Mouse (Mus musculus): ENCODE measurements around the gene Ccnd1. TPM values are rescaled to one million over a fixed set of nuclear protein-coding genes. Genes with fewer than 3 reads are reported as not detected.
A peak's percentile ranks its signal among the peaks of the same experiment; 100 is the strongest.
"Not testable (repeated sequence)": the region's sequence is repeated elsewhere in the genome, so short reads cannot be mapped to it uniquely, and the experiment has no call there.

Gene Ccnd1
- polyA plus RNA-seq, 1 experiment from 2014 or later: 7.4 TPM

DNA sequence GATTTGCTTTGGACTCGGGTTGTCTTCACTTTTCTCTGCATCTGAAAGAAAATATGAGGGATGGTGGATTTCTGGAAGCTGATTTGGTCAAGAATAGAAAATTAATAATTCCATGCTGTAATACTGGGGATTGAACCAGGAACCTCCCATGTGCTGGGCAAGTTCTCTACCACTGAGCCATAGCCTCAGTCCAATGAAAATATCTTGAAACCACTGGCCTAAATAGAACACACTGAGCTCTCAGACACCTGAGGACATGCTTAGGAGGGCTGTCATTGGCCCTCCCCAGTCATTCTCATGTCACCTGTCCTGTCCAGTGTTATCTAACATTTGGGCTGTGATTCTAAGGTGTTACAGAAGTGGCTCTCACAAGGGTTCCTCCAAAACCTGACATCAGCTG is 28.6 kb downstream of the Ccnd1 start:
- DNase-seq (ENCODE audit: low spot score): no peak

DNA sequence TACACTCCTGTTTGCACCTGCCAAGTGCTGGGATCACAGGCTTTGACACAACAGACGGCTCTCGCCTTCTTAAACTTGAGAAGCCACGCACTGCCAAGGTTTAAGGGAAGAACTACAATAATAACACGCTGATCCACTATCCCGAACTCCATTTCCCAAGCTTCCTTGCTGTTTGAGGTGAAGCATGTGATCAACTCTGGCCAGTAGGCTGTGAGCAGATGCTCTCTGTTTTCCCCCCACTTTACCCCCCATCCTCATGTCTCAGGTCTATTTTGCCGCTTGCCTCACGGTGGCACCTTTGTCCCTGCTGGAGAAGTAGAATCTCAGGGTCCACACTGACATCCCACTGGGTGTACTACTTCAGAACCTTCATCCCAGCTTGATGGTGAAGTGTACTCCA is 31.0 kb downstream of the Ccnd1 start:
- no peak for DNase-seq (ENCODE audit: low spot score)

DNA sequence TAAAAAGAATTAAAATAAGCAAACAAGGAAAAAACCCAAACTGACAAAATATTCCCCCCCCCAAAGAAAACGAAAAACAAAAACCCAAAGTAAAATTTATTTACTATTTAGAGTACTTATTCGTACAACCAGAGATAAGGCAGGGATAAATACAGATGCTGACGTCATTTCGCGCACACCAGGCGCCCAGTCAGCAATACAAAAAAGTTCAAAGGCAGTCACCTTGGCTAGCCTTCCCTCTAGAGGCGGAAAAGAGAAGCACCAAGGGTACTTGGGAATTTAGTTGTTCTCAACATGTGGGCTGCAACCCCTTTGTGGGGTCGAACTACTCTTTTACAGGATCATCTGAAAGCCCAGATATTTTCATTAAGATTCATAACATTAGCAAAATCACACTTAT is 31.9 kb downstream of the Ccnd1 start:
- peak; percentile 49 for DNase-seq (ENCODE audit: low spot score)

DNA sequence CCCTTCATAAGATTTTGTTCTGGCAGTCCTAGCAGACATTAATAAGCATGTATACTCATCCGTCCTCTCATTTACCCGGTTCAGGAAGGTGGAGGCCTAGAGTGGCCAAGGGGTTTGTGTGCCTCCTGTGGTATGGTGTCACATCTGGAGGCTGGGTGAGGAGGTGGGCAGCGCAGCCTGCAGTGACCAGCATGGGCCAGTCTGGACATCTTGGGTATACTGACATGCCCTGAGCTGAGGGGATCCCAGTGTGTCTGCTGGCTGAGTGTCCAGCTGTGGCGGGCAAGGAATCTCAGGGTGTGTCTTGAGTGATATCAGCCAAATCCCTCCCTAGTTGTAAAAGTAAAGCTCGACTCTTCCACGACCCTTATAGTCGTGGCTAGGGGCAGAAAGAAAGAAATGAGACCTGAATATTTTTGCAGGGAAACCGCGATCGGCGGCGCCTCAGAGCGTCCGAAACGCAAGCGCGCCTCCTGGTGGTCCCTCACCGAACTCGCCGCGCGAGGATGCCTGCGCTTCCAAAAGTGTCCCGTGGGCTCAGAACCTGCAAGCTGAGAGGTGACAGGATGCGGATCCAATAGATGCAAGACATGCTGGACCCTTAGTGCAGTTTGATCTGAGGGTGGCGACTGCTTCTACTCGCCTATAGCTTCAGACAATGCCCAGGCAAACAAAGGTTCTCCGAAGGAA is 32.9 kb downstream of the Ccnd1 start:
- DNase-seq (ENCODE audit: low spot score): peak; percentile 67

DNA sequence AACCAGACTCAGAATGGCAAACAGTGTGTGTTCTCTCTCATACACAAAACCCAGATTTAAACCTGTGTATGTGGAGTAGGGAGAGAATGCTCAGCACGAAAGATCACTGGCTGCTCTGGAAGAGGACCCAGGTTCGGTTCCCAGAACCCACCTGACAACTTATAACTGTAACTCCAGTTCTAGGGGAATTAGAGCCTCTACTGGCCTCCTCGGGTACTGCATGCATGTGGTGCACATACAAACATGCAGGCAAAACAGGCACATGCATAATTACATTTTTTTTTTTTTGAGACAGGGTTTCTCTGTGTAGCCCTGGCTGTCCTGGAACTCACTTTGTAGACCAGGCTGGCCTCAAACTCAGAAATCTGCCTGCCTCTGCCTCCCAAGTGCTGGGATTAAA is 34.2 kb downstream of the Ccnd1 start:
- DNase-seq (ENCODE audit: low spot score): not testable (repeated sequence)

DNA sequence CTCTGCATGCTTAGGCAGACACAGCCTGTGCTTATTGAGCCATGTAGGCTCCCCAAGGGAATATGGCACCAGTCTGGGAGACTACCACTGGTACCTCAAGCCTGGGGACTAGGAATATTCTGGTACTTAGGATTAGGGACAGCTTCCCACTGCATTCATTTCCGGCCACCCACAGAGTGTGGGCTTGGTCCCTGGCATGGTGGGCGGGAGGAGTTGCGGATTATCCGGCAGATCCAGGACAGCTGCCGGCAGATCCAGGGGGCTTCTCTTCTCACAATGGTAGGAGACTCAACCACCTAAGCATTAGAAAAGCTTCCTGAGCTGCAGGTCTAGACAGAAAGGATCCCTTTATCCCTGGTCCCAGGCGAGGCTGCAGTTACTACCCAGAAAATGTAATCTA is 41.2 kb downstream of the Ccnd1 start:
- no peak for DNase-seq (ENCODE audit: low spot score)

DNA sequence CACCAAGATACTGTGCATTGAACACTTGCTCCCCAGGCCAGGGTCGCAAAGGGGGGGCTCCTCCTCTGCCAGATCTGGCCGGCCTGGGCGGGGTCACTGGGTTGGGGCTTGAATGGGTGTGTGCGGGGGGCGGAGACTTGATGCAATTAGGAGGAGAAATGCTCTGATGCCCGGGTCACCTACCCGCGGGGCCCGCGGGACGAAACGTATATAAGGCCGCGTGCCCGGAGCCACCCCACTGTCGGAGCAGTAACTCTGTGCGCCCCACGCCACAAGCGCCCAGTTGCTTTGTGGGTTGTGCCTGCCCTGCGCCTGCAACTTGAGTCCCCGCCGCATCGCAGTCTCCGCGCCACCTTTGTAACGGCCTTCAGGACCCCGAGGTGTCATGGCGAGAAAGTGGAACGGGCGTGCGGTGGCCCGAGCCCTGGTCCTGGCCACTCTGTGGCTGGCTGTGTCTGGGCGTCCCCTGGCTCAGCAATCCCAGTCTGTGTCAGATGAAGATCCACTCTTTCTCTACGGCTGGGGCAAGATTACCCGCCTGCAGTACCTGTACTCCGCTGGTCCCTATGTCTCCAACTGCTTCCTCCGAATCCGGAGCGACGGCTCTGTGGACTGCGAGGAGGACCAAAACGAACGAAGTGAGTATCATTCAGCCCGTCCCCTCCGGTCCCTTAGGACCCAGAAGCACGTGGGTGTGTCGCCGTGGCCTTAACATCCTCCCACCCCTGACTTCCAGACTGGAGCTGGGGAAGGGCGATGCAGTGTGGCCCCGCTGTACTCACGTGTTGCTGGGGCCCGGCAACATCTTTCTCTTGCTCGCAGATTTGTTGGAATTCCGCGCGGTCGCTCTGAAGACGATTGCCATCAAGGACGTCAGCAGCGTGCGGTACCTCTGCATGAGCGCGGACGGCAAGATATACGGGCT is 43.2 kb downstream of the Ccnd1 start, which contains the start of gene Fgf15:
TSS of gene Fgf15 (plus strand) at position 238 of the 925 bp plus-strand sequence.
- DNase-seq (ENCODE audit: low spot score): no peak

DNA sequence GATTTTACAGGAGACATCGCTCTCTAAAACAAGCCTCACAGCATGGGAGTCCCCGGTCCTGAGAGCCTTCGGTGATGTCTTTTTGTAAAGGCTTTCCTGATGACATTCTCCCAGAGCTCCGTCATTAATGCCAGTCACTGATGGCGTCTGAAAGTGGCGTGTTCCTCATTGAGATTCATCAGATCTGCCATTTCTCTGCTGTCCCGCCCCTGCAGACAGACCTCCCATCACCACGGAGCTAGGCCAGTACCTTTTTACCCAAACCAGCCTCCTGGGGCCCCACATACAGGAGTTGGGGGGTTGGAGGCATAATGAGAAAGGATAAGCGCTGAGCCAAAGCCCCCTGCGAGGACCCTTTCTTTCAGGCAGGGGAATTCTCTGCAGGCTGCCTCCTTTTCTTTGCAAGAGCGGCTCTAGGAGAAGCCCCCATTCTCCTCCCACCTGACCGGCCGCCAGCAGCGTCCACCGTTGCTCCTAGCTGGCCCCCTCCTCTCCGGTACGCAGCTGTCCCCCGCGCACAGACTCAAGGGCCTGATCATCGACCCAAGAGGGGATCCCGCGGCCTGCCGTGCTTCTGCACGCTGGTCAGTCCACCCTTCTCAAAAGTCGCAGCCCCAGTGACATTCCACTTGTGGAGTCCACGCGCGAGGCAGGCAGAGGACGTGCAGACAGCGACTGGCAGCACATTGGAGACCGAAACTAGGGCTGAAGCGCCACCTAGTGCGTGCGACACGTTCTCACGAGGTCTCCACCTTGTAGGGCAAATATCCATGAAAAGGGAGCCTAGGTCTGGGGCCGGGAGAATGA is 44.2 kb downstream of the Ccnd1 start:
- DNase-seq (ENCODE audit: low spot score): peak; percentile 65

DNA sequence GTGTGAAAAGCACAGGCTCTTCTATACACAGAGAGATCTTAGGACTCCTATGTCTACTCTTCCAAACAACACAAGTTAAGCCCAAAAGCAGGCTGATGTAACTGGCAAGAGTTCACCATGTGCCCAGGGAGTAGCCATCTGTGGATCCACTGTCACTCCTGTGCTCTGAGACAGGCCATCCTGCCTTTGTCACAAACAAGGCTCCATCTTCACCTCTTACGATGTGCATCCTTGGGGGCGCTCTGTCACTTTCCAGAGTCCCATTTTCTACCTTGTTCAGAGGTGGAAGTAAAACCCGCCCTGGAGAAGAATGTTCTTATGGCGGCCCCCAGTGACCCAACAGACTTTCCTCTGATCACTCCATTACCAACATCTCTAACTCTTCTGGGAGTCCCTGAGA is 45.0 kb downstream of the Ccnd1 start:
- DNase-seq (ENCODE audit: low spot score): no peak

DNA sequence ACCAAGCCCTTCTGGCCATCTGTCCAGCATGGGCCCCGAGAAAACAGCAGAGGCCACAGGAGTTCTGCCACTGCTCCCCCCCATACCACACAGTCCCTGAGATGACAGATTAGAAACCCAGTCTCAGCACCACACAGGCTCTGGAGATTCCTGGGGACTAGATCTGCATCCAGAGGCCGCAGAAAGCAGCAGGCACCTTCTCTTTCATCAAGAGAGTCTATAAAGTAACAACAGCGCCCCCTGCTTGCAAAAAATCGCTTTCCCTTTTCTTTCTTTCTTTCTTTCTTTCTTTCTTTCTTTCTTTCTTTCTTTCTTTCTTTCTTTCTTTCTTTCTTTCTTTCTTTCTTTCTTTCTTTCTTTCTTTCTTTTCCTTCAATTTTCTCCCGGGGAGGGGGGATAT is 45.5 kb downstream of the Ccnd1 start:
- no peak for DNase-seq (ENCODE audit: low spot score)

DNA sequence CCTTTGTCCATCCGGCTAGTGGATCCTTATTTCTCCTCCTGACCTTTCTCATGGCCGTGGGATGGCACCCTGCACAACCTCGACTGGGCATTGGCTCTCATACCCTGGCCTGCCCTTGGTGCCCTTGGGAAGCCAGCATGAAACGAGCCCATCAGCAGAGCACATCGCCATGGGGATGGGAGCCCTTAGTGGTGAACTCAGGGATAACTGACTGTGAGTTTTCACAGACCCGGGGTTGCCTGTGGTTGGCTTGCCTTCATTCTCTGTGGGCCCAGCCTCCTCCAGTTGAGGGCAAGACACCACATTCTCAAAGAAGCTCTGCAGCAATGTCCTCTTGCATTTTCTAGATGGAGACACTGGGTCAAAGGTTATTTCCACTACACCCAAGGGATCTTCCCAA is 47.4 kb downstream of the Ccnd1 start:
- no peak for DNase-seq (ENCODE audit: low spot score)

DNA sequence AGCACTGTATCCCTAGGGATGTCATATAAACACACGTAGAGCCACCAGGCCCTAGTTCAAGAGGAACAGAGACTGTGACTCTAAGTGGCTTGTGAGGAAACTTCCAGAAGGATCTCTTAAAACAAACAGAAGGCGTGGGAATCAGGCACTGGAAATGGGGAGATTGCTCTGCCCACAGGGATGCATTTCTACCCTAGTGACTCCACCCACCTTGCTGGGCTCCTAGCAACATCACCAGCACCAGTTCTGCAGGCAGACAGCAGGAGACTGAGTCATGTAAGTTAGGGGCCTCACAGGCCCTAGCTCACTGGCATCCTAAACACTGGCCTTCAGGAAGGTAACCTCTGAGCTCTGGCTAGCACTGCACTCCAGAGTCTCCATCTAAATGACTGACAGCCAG is 47.9 kb downstream of the Ccnd1 start:
- DNase-seq (ENCODE audit: low spot score): no peak

DNA sequence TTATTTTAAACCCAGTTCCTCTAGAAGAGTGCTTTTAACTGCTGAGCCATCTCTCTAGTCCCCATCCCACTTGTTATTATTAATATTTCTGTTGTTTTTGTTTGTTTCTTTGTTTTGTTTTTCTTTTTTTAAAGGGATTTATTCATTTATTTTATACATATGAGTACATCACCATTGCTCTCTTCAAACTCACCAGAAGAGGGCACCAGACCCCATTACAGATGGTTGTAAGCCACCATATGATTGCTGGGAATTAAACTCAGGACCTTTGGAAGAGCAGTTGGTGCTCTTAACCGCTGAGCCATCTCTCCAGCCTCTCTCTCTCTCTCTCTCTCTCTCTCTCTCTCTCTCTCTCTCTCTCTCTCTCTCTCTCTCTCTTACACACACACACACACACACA is 49.1 kb downstream of the Ccnd1 start:
- not testable (repeated sequence) for DNase-seq (ENCODE audit: low spot score)

DNA sequence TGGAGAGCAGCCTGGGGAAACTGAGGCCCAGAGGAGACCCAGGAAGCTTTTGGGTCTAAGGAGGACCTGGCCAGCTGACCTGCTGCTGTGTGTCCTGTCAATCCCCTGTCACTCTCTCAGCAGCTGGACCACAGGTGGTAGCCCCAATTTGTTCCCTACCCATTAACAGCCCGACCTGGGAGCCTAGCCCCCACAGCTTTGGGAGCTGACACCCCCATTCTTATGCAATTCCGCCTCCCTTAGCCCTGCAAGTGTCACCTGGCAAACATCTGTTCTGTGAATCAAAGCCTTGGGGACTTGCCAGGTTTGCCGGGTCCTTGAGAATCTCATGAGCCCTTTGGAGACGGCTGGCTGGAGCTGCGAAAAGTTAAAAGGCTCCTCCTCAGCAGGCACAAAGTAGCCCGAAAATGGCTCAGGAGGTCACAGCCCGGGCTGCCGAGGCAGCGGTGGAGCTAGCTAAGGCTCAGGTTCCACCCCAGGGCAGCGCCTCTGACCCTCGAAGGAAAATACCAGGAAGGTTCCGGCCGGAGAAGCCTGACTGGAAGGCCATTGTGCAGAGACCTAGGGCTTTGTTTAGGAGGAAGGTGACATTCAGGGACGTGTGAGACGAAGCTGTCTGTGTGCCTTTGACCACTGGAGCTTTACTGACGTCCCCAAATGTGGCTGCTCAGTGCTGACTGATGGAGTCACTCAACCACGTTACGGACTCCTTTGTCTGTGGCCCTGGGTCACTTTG is 51.0 kb downstream of the Ccnd1 start:
- DNase-seq (ENCODE audit: low spot score): no peak

DNA sequence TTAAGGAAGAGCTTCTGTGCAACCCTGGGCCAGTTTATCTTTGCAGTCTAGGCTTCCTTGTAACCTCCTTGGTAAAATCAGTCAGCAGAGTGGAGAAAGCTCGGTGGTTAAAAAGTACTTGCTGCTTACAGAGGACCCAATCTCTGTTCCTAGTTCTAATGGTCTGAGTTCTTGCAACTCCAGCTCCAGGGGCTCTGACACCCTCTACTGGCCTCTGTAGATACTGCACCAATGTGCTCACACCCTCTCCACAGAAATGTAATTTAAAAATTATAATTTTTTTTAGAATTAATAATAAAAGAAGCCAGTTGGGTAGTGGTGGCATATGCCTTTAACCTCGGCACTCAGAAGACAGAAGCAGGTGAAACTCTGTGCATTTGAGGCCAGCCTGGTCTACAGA is 52.1 kb downstream of the Ccnd1 start:
- DNase-seq (ENCODE audit: low spot score): no peak

DNA sequence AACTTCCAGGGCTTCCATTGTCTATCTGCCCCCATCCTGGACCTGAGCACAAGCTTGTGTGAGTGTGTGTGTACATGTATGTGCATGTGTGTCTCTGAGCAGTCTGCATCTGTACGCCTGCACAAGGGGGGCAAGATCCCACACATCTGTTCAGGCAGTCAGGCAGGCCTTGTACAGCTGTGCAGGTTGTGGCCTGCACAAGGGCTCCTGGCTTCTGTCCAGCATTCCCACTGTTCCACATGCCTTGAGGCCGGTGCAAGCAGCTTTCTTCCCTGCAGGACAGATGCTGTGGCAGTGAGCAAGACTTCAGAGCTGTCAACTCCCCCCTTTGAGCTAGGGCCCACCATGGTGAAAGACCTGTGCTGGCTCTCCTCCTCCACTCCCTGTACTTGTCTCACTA is 56.6 kb downstream of the Ccnd1 start:
- no peak for DNase-seq (ENCODE audit: low spot score)

Other genes with a start within 250 kb of the Ccnd1 start
- gene Ano1, start 188.0 kb downstream of the Ccnd1 start, polyA plus RNA-seq (2015; fragmentation: Nextera tagmentation; extraction: Ambion mirVana): 1.3 TPM in 2 replicates
- 0.88 and 1.1 TPM in 2 replicates for gene Fgf3, start 101.8 kb downstream of the Ccnd1 start, polyA plus RNA-seq (2015; fragmentation: Nextera tagmentation; extraction: Ambion mirVana)
- 0.04 and 0.27 TPM in 2 replicates for gene Fgf4, start 92.6 kb downstream of the Ccnd1 start, polyA plus RNA-seq (2015; fragmentation: Nextera tagmentation; extraction: Ambion mirVana)
- gene Fgf15, start 43.4 kb downstream of the Ccnd1 start, polyA plus RNA-seq (2015; fragmentation: Nextera tagmentation; extraction: Ambion mirVana): 0.36 and 0.56 TPM in 2 replicates
- 25.4 and 26.4 TPM in 2 replicates for gene LTO1, start 24.8 kb downstream of the Ccnd1 start, polyA plus RNA-seq (2015; fragmentation: Nextera tagmentation; extraction: Ambion mirVana)

Data from thymus, postnatal 0 days (tissue).